Mouse (Mus musculus) bone marrow, adult 2 months (tissue): Measurements from ENCODE around the gene Shisal2a. TPM values are rescaled to one million over a fixed set of nuclear protein-coding genes. Genes with fewer than 3 reads are reported as not detected.
"Not testable (repeated sequence)": the region's sequence is repeated elsewhere in the genome, so short reads cannot be mapped to it uniquely, and the experiment has no call there.

Experiments
- H3K27ac ChIP-seq: fragments of 200-500 bp; 2 replicates; pipeline ENCODE4 v1.5.1; 2012; ENCODE audit warnings: low read depth, mild to moderate bottlenecking, control low read depth, inconsistent platforms, low read length; ENCODE audit not compliant: control insufficient read depth, poor library complexity, insufficient read depth
- H3K4me1 ChIP-seq: fragments of 200-500 bp; 2 replicates; pipeline ENCODE4 v1.6.1; 2011; ENCODE audit warnings: low read length; ENCODE audit not compliant: control insufficient read depth, insufficient read depth
- H3K4me3 ChIP-seq: fragments of 200-500 bp; replicated peaks from 2 replicates; pipeline ENCODE3; 2011; ENCODE audit warnings: mild to moderate bottlenecking, low read depth, low read length, control low read depth; ENCODE audit not compliant: control insufficient read depth
- CTCF ChIP-seq: fragments of 200-500 bp; IDR thresholded peaks from 2 replicates; pipeline ENCODE4 v1.5.1; 2011; ENCODE audit warnings: low read length, control low read depth; ENCODE audit not compliant: control insufficient read depth, insufficient read depth
- POLR2A ChIP-seq: fragments of 200-500 bp; IDR thresholded peaks from 2 replicates; pipeline ENCODE4 v1.6.1; 2011; ENCODE audit warnings: low read depth, mild to moderate bottlenecking, control low read depth, low read length, borderline replicate concordance; ENCODE audit not compliant: control insufficient read depth
- WGBS: fragments of 180-500 bp; shearing (Covaris S2); methylation state at CpG from one replicate; pipeline ENCODE4 v1.1.7; 2018; 5-methylcytosine and 5-hydroxymethylcytosine counted together
- polyA plus RNA-seq: library from polyadenylated mRNA; stranded (reverse); fragments of >200 nt; gene quantifications from 2 replicates; pipeline ENCODE4 v1.2.4, GENCODE M21; 2011; ENCODE audit warnings: low replicate concordance; ENCODE audit not compliant: missing spikeins, insufficient read depth, insufficient read length

Shisal2a gene
- polyA plus RNA-seq, 1 experiment, result not detected

DNA sequence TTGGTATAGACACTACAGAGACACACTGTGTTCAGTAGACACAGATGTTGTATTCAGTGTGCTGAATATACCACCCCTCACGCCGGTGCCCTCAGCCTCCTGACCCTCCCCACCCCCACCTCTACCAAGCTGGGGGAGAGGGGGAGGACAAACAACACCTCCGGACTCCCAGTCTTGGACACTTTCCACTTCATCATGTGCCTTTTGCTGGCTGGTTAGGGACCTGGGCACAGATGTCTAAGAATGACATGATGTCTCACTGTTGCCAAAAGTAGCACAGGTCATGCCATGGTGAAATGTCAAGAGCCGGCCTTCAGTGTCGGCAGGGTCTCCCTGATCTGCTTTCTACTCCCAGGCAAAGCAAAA, 19.1 kb downstream of the Shisal2a start:
- WGBS, result 71% methylated on average over 5 of the region's 5 CpGs
- no peak overlapping the region for H3K27ac ChIP-seq

DNA sequence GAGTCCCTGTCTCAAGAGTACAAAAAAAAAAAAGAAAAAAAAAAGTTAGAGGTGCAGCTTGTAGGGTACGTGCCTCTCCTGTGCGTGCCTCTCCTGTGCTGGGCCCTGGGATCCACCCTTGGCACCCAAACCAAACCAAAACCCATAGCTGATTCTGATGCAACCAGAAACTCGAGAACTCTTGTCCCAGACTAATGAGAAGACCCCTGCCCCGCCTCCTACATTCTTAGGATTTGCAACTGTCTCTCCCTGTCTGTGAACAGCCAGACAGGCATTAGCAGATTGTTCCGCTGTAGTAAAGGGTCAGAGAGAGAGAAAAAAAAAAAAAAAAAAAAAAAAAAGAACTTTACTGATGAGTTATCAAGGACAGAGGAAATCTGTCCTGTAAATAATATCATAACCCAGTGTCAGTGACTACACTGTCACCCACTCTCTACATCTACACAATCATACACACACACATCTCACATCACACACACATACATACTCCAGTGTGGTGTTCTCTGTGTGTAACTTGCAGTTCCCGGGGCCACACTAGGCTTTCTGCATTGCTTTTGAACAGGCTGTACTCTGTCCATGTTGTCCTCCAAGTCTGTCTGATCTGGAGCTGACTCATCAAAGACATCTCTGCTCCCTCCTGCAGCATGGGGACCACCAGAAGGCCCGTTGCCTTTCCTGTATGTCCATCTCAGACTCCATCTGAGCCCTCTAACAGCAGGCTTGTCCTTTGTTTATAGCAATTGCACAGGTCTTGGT, 19.6 kb downstream of the Shisal2a start:
- Histone ChIP-seq H3K4me1 (no peaks in the 10 kb centered on the region; the same call in none of the 2 replicates), H3K27ac (no peak overlapping the region), H3K4me3 (no peak overlapping the region)
- TF ChIP-seq POLR2A (no peak), CTCF (no peak)
- WGBS, result 74% methylated on average over 7 of the region's 7 CpGs

More for the DNA sequence above, 19.1 kb downstream of the Shisal2a start:
- no peaks in the 10 kb centered on the region; the same call in none of the 2 replicates for H3K4me1 ChIP-seq
- TF ChIP-seq CTCF (no peak), POLR2A (no peak)
- no peak overlapping the region for H3K4me3 ChIP-seq

DNA sequence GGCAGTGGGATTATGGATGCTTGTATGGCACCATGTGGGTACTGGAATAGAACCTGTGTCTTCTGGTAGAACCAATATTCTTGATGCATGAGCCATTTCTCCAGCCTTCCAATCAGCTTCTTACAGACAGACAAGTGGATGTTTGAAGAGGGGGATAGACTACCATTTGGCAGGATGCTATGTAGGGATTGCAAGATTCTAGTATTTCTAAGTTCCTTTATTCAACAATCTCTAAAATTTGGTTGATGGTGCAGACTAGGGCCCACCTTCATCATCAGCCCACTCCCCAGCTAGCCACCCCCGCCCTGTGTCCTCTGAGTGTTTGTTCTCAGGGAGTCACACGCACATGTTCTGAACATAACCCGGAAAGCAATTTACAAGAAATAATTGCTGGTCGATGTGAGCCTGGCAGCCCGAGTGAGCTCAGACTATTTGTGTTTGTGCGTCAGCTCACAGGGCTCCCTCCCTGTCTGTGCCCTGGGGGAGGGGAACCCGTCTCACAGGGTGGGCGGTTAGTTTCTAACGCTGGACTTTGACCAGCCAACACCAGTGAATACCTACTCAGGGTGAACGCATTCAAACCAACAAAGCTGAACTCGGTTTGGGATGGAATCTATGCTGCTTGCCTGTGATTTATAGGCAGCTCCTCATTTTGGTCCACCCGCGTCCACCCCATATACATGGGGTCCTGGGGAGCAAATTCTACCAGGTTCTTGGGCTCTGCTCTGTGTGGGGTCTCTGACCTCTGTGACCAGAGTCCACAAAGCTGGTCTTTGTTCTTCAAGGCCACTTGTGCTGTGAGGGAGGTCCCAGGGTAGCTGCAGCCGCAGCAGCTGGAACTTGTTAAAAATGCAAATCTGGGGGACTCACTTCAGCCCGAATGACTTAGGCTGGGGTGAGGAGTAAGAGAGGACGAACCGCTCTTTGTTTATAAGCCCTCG, 20.6 kb downstream of the Shisal2a start:
- Histone ChIP-seq H3K4me1 (no peaks in the 10 kb centered on the region), H3K4me3 (no peak overlapping the region), H3K27ac (no peak overlapping the region)
- WGBS, result 77% methylated on average over 18 of the region's 18 CpGs
- TF ChIP-seq POLR2A, result no peak
- TF ChIP-seq CTCF, result no peak

DNA sequence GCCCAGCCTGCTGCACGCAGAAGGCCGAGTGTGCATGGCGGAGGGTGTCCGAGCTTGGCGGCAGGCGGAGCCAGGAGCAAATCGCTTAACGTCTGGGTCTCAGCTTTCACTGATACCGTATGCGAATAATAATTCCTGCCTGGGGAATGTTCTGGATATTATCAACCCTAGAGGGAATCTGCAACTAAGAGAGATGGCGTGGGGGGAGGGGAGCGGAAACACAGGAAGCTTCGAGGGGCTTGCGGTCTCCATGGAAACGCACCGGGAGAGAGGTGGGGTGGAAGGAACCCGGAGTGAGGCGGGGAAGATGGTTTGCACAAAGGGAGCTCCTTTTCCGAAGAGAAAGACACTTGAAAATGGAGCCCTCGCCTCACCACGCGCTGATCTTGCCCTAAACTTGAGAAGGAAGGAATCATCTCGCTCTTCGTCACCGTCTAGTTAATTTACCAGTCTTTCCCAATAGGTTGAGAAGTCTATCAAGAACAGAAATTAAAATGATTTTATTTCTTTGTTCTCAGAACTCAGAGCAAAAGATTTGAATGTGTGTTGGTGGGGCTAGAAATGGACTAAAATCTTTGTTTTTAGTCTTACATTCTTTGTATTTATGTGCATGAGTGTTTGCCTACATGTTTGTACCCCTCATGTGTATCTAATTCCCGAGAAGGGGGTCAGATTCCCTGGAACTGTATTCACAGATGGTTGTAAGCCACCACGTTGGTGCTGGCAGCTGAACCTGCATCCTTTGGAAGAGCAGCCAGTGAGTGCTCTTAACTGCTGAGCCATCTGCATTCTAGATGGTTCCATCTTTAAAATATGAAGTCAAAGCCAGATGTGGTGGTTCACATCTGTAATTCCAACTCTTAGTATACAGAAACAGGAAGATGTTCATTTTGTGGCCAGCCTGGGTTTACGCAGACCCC, 22.8 kb downstream of the Shisal2a start:
- Histone ChIP-seq H3K4me3 (no peak overlapping the region), H3K27ac (no peak overlapping the region), H3K4me1 (no peaks in the 10 kb centered on the region)
- TF ChIP-seq CTCF (no peak), POLR2A (no peak)
- 17% methylated on average over 28 of the region's 28 CpGs for WGBS

DNA sequence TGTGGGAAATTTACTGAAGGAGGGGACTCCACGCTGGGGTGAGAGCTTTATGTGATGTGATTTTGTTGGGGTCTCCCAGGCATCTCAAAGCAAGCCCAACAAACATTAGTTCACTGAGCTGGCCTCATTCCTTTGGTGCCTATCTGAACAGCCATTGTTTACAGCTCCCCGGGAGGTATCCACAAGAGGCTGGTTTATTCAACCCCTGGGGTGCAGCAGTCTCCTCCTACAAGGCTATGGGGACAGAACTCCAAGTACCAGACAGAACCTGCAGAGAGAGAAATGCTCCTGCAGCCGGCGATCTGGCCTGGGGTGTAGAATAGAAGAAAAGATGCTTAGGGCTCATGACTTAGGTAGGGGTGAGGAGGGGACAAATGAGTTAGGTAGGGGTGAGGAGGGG, 24.7 kb downstream of the Shisal2a start:
- Histone ChIP-seq H3K4me1 (no peaks in the 10 kb centered on the region), H3K4me3 (no peak overlapping the region), H3K27ac (no peak overlapping the region)
- 88% methylated on average over 4 of the region's 4 CpGs for WGBS
- TF ChIP-seq POLR2A (no peak), CTCF (no peak)

DNA sequence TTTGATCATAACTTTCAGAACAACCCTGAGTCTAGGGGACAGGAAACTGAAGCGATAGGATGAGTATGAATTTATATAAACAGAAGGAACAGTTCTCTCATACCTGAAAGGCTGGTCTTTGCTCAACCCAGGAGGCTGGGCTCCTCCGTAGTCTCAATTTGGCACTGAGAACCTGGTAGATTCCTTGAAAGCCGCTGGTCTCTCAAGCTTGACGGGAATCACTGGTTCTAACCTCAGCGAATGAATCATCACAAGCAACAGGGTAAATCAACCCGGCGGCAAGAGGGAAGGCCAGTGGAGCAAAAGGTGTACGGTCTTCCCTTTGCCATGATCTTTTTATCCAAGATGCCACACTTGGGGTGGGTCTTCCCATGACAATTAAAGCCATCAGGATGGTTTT, 25.7 kb downstream of the Shisal2a start:
- H3K27ac ChIP-seq, result no peak overlapping the region
- no peak for TF ChIP-seq POLR2A
- TF ChIP-seq CTCF, result no peak
- H3K4me3 ChIP-seq, result no peak overlapping the region
- H3K4me1 ChIP-seq, result no peaks in the 10 kb centered on the region
- 87% methylated on average over 8 of the region's 8 CpGs for WGBS

DNA sequence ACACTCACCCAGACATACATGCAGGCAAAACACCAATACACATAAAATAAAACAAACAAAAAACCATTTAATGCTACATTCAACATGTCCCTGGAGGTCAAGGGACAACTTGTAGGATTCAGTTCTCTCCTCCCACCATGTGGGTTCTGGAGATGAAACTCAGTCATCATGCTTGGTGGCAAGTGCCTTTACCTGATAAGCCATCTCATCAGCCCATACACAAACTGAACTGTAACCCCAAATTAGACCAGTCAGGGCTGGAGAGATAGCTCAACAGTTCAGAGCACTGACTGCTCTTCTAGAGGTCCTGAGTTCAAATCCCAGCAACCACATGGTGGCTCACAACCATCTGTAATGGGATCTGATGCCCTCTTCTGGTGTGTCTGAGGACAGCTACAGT, 29.6 kb downstream of the Shisal2a start:
- not testable (repeated sequence) for H3K4me3 ChIP-seq, H3K27ac ChIP-seq, H3K4me1 ChIP-seq

DNA sequence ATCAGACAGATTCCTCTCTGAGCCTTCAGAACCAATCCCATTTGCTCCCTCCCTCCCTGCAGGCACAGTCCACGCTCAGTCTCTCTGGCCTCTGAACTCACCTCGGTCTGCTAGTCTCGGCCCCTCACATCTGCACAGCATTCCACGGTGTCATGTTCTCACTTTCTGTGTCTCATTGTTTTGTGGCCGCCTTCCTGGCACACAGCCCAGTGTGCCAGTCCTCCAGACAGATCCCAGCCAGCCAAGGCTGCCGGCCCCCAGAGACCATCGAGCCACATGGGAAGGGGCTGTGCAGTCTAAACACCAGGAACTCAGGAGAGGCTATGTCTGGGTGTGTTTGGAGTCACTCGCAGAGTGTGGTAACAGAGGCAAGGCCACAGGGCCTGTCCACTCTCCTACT, 32.3 kb downstream of the Shisal2a start:
- Histone ChIP-seq H3K27ac (no peak overlapping the region), H3K4me1 (peaks cover 2% of the 10 kb centered on the region; the same call in 1 of the 2 replicates)
- WGBS, result 33% methylated on average over 8 of the region's 8 CpGs

More for the DNA sequence above, 32.3 kb downstream of the Shisal2a start:
- no peak for TF ChIP-seq CTCF
- TF ChIP-seq POLR2A, result no peak
- no peak overlapping the region for H3K4me3 ChIP-seq
